Mouse (Mus musculus) midbrain, postnatal 0 days (tissue): ENCODE measurements around the gene 1810010H24Rik. TPM values are rescaled to one million over a fixed set of nuclear protein-coding genes. Genes with fewer than 3 reads are reported as not detected.
"Not testable (repeated sequence)": the region's sequence is repeated elsewhere in the genome, so short reads cannot be mapped to it uniquely, and the experiment has no call there.

Experiments used
- ATAC-seq: fragments of 200-750 bp; cut with Nextera tagmentation; 2 replicates; pipeline ENCODE4 v1.8.0; 2017; ENCODE audit warnings: moderate number of reproducible peaks, mild to moderate bottlenecking, moderate TSS enrichment, moderate library complexity; ENCODE audit not compliant: low FRiP score
- DNase-seq: peaks from one replicate; pipeline ENCODE4 v3.0.0-alpha.2; 2015; ENCODE audit warnings: low spot score
- H3K27ac ChIP-seq: fragments of 300-500 bp; sonication (generic); 2 replicates; pipeline ENCODE4 v1.5.1; 2014; ENCODE audit warnings: low read depth, mild to moderate bottlenecking, low read length, mixed read lengths
- H3K27me3 ChIP-seq: fragments of 300-500 bp; sonication (generic); 2 replicates; pipeline ENCODE4 v1.6.1; 2014; ENCODE audit warnings: low read length, control low read depth, mixed read lengths; ENCODE audit not compliant: insufficient read depth
- H3K36me3 ChIP-seq: fragments of 300-500 bp; sonication (generic); 2 replicates; pipeline ENCODE4 v1.6.1; 2014; ENCODE audit warnings: low read length, control low read depth, mixed read lengths; ENCODE audit not compliant: insufficient read depth
- H3K4me1 ChIP-seq: fragments of 300-500 bp; sonication (generic); 2 replicates; pipeline ENCODE4 v1.6.1; 2014; ENCODE audit warnings: mild to moderate bottlenecking, control low read depth, antibody characterized with exemption, low read length, mixed read lengths; ENCODE audit not compliant: insufficient read depth
- H3K4me2 ChIP-seq: fragments of 300-500 bp; sonication (generic); 2 replicates; pipeline ENCODE4 v1.6.1; 2014; ENCODE audit warnings: low read depth, mild to moderate bottlenecking, low read length, mixed read lengths; ENCODE audit not compliant: poor library complexity, severe bottlenecking
- H3K4me3 ChIP-seq: fragments of 300-500 bp; sonication (generic); 2 replicates; pipeline ENCODE4 v1.5.1; 2014; ENCODE audit warnings: low read depth, mild to moderate bottlenecking, low read length, moderate library complexity
- H3K9ac ChIP-seq: fragments of 300-500 bp; sonication (generic); replicated peaks from 2 replicates; pipeline ENCODE4 v1.6.1; 2014; ENCODE audit warnings: mild to moderate bottlenecking, low read length, moderate library complexity, mixed read lengths; ENCODE audit not compliant: poor library complexity, severe bottlenecking
- H3K9me3 ChIP-seq: fragments of 300-500 bp; sonication (generic); 2 replicates; pipeline ENCODE4 v1.6.1; 2016; ENCODE audit warnings: low read length, control low read depth
- CTCF ChIP-seq: IDR thresholded peaks from 2 replicates; pipeline ENCODE4 v1.5.1; 2016; ENCODE audit warnings: antibody characterized with exemption, mild to moderate bottlenecking
- WGBS: fragments of 180-500 bp; shearing (Covaris S2); extraction: QIAGEN DNeasy Blood & Tissue Kit; methylation state at CpG from one replicate; pipeline ENCODE4 v1.1.7; 2014; 5-methylcytosine and 5-hydroxymethylcytosine counted together
- polyA plus RNA-seq: library from polyadenylated mRNA; unstranded; fragments of >200 nt; fragmentation: Nextera tagmentation; extraction: Ambion mirVana; gene quantifications from 2 replicates; pipeline ENCODE4 v1.2.1, GENCODE M21; 2015
- total RNA-seq: library from RNA; depleted of rRNA; stranded (reverse); fragments of >200 nt; gene quantifications from 2 replicates; pipeline ENCODE4 v1.2.3, GENCODE M21; 2014

The 1810010H24Rik gene
- total and polyA plus RNA-seq, 2 experiments from 2014 or later = 10.9 to 11.0 TPM

DNA sequence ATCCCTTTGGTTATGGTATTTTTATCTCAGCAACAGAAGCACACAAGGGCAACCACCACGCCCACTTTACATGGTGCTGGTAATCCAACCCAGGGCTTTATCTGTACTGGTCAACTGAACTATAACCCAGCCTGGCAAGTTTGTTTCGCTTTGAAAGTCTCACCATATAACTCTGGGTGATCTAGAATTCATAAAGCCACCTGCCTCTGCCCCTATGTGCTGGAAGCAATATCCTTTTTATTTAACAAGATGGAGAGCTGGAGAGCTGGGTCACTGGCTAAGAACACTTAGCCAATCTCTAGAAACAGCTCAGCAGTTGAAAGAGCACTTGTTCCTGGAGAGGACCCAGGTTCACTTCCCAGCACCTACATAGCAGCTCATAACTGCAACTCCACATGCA lies 38.1 kb upstream of the 1810010H24Rik start:
- no peaks in the 10 kb centered on the region for H3K9me3 ChIP-seq
- DNase-seq (no peak), ATAC-seq (no peak)
- H3K4me2 ChIP-seq = no peak overlapping the region
- 83% methylated on average over 2 of the region's 2 CpGs for WGBS
- H3K9ac ChIP-seq = no peak overlapping the region
- H3K27ac ChIP-seq = no peak overlapping the region
- no peak for TF ChIP-seq CTCF
- H3K4me3 ChIP-seq = no peak overlapping the region
- H3K36me3 ChIP-seq = peaks cover 11% of the 10 kb centered on the region; the same call in 1 of the 2 replicates
- no peaks in the 10 kb centered on the region for H3K4me1 ChIP-seq
- no peaks in the 10 kb centered on the region for H3K27me3 ChIP-seq

DNA sequence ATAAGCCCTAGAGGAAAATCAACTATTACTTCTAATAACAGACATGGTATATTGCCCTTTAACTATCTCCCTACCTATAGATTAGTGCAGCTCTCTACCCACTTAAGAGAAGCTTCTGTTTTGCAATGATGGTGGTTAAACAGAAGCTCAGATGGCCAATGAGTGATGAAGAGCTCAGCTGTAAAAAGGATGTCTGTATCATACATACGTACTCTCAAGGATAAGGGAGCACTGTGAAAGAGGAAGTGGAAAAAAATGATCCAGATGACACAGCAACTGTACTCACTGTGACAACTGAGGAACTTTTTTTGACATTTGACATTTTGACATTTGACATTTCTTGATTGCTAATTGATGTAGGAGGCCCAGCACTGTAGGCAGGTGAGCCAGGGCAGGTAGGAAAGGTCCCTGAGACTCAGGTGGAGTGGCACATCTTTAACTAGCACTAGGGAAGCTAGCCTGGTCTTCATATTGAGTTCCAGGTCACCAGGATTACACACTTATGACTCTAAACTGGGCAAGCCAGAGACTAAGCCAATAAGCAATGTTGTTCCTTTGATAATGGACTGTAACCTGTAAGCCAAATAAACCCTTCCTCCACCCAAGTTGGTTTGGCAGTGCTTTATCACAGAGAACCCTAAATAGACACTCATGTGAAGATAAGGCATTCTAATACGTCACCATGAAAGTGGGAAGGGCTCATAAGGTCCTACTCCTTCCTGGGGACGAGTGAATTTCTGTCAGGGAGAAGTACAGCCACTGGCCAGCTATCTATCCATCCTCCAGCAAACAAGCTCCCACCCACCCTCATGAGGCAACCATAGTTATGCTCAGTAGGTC lies 31.0 kb upstream of the 1810010H24Rik start:
- H3K27ac ChIP-seq = no peak overlapping the region
- H3K9me3 ChIP-seq = no peaks in the 10 kb centered on the region
- H3K4me3 ChIP-seq = no peak overlapping the region
- H3K9ac ChIP-seq = no peak overlapping the region
- peaks cover 17% of the 10 kb centered on the region; the same call in 1 of the 2 replicates for H3K36me3 ChIP-seq
- no peaks in the 10 kb centered on the region for H3K27me3 ChIP-seq
- ATAC-seq (no peak), DNase-seq (no peak)
- TF ChIP-seq CTCF = no peak
- WGBS = 79% methylated on average over 3 of the region's 3 CpGs
- no peak overlapping the region for H3K4me2 ChIP-seq
- H3K4me1 ChIP-seq = no peaks in the 10 kb centered on the region

DNA sequence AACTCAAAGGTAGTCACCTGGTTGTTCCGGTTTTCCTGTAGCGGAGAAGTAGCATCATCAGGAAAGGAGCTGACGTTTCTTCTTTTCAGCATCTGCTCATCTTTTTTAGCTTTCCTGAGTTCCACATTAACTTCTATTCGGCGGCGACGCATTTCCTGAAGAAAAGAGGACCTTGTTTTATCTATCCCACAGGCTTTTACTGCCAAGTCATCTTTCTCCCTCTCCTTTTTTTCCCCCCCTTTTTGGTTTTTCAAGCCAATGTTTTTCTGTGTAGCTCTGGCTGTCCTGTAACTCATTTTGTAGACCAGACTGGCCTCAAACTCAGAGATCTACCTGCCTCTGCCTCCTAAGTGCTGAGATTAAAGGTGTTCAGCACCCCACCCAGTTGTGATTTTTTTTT lies 29.0 kb upstream of the 1810010H24Rik start:
- DNase-seq, H3K4me2 ChIP-seq, H3K9me3 ChIP-seq, ATAC-seq, H3K27ac ChIP-seq, H3K27me3 ChIP-seq, H3K9ac ChIP-seq, H3K36me3 ChIP-seq, H3K4me3 ChIP-seq, H3K4me1 ChIP-seq: not testable (repeated sequence)
- 95% methylated on average over 7 of the region's 7 CpGs for WGBS

DNA sequence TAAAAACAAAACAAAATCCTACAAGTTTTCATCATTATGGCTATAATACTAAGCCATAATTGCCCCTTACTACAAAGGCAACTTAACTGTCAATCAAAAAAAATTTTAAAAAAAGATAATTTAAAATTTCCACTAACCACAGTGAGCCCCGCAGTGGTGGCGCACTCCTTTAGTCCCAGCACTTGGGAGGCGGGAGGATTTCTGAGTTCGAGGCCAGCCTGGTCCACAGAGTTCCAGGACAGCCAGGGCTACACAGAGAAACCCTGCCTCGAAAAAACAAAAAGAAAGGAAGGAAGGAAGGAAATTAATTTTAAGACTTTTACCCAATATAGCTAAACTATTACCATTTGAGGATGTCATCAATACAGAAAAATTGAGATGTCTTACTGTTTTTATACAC lies 27.5 kb upstream of the 1810010H24Rik start:
- Histone ChIP-seq H3K9ac (peak overlapping the region; percentile 58; the same call in 1 of the 2 replicates), H3K27me3 (no peaks in the 10 kb centered on the region), H3K4me2 (peak overlapping the region; percentile 56), H3K4me1 (no peaks in the 10 kb centered on the region), H3K4me3 (peak overlapping the region; percentile 82), H3K9me3 (no peaks in the 10 kb centered on the region), H3K36me3 (peaks cover 3% of the 10 kb centered on the region; the same call in 1 of the 2 replicates), H3K27ac (peak overlapping the region; percentile 62)
- DNase-seq (no peak), ATAC-seq (no peak)
- 12% methylated on average over 5 of the region's 5 CpGs for WGBS
- TF ChIP-seq CTCF = no peak

DNA sequence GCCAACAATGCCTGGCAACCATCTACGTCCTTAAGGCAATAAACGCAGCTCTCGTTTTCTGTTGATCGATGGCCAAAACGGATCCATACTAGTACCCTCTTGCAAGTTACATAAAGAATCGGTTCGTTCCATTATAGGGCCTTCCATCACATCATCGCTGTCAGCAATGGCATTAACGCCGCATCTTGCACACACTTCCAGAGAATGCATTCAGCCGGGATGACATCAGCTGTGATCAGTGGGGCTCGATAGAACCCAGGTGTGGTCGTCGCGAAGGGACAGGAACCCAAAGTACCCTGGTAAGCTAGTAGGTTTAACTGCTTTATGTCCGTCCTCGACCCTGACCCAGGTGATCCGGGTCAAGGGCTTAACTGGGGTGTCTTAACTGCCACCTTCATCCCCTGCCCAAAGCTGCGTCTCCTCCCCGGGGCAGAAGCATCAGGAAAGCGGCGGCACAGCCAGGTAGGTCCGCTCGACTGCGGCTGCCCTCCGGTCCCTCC lies 26.8 kb upstream of the 1810010H24Rik start:
- H3K9ac ChIP-seq = peak overlapping the region; percentile 58
- H3K4me2 ChIP-seq = peak overlapping the region; percentile 56
- peak overlapping the region; percentile 62 for H3K27ac ChIP-seq
- no peak for ATAC-seq
- H3K9me3 ChIP-seq = no peaks in the 10 kb centered on the region
- WGBS = under 1% methylated on average over 26 of the region's 26 CpGs
- no peaks in the 10 kb centered on the region for H3K4me1 ChIP-seq
- peak overlapping the region; percentile 82 for H3K4me3 ChIP-seq
- H3K27me3 ChIP-seq = no peaks in the 10 kb centered on the region
- peaks cover 3% of the 10 kb centered on the region; the same call in 1 of the 2 replicates for H3K36me3 ChIP-seq
- TF ChIP-seq CTCF = no peak
- DNase-seq = peak; percentile 31
